Mouse (Mus musculus): Measurements from ENCODE around the gene Rab44.

The Rab44 gene

DNA sequence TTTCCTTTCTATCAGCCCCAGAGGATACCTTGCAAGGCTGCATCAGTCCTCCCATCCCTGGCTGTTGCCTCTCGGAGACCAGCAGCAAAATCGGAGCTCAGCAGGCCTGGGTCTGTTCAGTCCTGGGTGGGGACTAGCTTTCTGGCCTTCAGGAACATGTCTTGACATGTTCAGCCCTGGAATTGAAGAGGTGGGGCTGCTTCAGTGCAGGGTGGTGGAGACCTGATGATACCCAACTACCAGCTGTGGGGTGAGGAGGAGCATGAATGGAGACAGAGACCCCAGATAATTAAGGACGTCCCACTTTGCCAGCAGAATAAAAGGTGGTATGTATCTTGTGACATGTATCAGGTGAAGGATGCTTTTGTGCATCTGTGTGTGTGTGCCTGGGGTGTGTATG lies 23.2 kb upstream of the Rab44 start, which contains the start of gene Cdkn1a:
TSS of gene Cdkn1a (plus strand) at position 201 of the 400 bp plus-strand sequence.
- in situ Hi-C loops (cut with MboI, MseI), result loop anchor here (5.0 kb wide), 1 partner anchor 38 kb away; no protein-coding TSS in a partner anchor

- in situ Hi-C loops (cut with MboI, MseI), result loop anchor here (5.0 kb wide), 1 partner anchor 39 kb away; no protein-coding TSS in a partner anchor
Observed at GRCm38 (mm10) chr17:29091348-29091944, 22.5 kb upstream of the Rab44 start.

GRCm38 (mm10) chr17:29092497-29092896 lies 21.4 kb upstream of the Rab44 start:
- in situ Hi-C loops (cut with MboI, MseI), result loop anchor here (5.0 kb wide), 1 partner anchor 40 kb away; no protein-coding TSS in a partner anchor

DNA sequence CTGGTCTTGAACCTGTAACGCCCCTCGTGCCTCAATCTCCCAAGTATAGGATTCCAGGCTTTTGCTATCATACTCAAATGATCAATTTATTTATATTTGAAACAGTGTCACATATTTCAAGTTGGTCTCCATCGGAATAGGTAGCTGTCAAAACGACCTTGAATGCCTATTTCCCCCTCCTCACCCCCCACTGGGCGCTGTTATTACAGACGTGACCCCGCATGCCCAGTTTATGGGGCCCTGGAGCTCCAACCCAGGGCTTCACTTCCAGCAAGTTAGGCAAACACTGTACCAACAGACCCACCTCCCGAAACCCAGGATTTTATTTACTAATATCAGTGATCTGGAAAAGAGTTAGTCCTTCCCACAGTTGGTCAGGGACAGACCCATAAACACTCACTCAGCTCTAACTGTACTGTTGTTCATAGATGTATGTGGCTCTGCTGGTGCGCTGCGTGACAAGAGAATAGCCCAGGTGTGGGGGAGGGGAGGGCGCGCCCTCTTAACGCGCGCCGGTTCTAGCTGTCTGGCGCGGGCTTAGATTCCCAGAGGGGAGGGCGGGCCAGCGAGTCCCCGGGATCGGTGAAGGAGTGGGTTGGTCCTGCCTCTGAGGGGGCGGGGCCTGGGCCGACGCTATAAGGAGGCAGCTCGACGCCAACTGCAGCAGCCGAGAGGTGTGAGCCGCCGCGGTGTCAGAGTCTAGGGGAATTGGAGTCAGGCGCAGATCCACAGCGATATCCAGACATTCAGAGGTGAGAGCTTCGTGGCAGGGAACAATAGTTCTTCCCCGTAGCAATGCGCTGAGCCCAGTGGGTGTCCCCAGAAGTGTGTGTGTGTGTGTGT lies 20.6 kb upstream of the Rab44 start:
- in situ Hi-C loops (cut with MboI, MseI), result loop anchor here (5.0 kb wide), 1 partner anchor 41 kb away; no protein-coding TSS in a partner anchor

- in situ Hi-C loops (cut with MboI, MseI), result loop anchor here (5.0 kb wide), 1 partner anchor 42 kb away; no protein-coding TSS in a partner anchor
Observed at GRCm38 (mm10) chr17:29093961-29094309, 20.0 kb upstream of the Rab44 start.

- in situ Hi-C loops (cut with MboI, MseI), result loop anchor here (5.0 kb wide), 2 partner anchors 42 to 73 kb away; no protein-coding TSS in a partner anchor
Observed at GRCm38 (mm10) chr17:29094310-29095181, 19.4 kb upstream of the Rab44 start.

- in situ Hi-C loops (cut with MboI, MseI), result loop anchor here (5.0 kb wide), 1 partner anchor 72 kb away; no protein-coding TSS in a partner anchor
Observed at GRCm38 (mm10) chr17:29095201-29095733, 18.7 kb upstream of the Rab44 start.

DNA sequence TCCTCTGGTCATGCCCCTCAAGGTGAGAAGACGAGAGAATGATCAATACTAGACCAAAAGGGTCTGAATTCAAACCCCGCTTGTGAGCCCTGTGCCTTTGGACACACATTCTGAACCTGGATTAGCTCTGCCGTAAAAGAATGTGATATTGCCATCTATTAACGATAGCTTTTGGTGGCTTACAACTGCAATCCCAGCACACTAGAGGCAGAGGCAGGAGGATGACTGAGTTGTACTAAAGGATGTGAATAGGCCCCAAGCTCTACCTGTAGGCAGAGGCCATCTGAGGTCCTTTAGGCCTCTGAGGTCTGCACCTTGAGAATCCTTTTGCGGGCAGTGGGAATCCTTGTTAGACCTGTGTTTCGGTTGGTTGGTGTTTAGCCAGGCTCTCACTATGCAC lies 17.7 kb upstream of the Rab44 start:
- in situ Hi-C loops (cut with MboI, MseI), result loop anchor here (5.0 kb wide), 1 partner anchor 71 kb away; no protein-coding TSS in a partner anchor

GRCm38 (mm10) chr17:29096851-29097561 lies 16.9 kb upstream of the Rab44 start:
- in situ Hi-C loops (cut with MboI, MseI), result loop anchor here (5.0 kb wide), 1 partner anchor 70 kb away; no protein-coding TSS in a partner anchor

- in situ Hi-C loops (cut with MboI, MseI), result loop anchor here (5.0 kb wide), 1 partner anchor 69 kb away; no protein-coding TSS in a partner anchor
Observed at GRCm38 (mm10) chr17:29098291-29098690, 15.7 kb upstream of the Rab44 start.

DNA sequence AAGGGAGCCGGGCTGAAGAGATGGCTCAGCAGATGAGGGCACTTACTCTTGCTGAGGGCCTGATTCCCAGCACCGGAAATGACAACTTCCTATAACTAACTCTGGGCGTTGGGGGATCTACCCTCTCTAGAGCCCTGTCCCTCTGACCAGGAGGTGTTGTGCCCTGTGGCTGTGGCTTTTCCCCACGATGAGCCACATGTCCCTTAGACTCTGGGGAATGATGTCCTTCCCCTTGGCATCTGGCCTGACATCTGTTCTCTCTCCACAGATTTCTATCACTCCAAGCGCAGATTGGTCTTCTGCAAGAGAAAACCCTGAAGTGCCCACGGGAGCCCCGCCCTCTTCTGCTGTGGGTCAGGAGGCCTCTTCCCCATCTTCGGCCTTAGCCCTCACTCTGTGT lies 14.9 kb upstream of the Rab44 start:
- in situ Hi-C loops (cut with MboI, MseI), result loop anchor here (5.0 kb wide), 1 partner anchor 68 kb away; no protein-coding TSS in a partner anchor

- in situ Hi-C loops (cut with MboI, MseI), result no loop called here
Observed at GRCm38 (mm10) chr17:29100627-29101026, 13.3 kb upstream of the Rab44 start.

- in situ Hi-C loops (cut with MboI, MseI), result loop anchor here (10.0 kb wide), 2 partner anchors 286 to 764 kb away; no protein-coding TSS in a partner anchor
Observed at GRCm38 (mm10) chr17:29110356-29110755, 3.6 kb upstream of the Rab44 start.

- in situ Hi-C loops (cut with MboI, MseI), result loop anchor here (10.0 kb wide), 2 partner anchors 287 to 763 kb away; no protein-coding TSS in a partner anchor
Observed at GRCm38 (mm10) chr17:29111332-29111731, 2.6 kb upstream of the Rab44 start.

DNA sequence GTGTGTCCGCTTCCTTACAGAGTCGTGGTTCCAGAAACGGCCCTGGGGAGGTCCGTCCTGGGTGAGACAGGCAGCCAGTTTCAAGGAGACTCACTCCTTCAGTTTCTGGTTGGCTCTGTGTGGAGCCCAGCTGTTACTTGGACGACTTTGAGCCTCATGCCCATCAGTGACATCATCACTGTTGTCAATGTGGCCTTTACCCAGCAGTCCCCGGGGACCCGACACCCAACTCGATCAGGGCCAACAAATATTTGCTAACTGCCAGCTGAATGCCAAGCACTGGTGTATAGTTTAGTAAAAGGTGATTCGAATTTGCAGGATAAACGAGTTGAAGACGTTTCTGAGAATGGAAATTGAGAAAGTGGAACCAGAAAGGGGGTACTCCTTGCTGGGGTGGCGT lies 2.1 kb downstream of the Rab44 start:
- in situ Hi-C loops (cut with MboI, MseI), result loop anchor here (10.0 kb wide), 2 partner anchors 291 to 759 kb away; no protein-coding TSS in a partner anchor

- in situ Hi-C loops (cut with MboI, MseI), result loop anchor here (10.0 kb wide), 2 partner anchors 292 to 758 kb away; no protein-coding TSS in a partner anchor
Observed at GRCm38 (mm10) chr17:29117006-29117648, 3.2 kb downstream of the Rab44 start.

- in situ Hi-C loops (cut with MboI, MseI), result loop anchor here (10.0 kb wide), 2 partner anchors 293 to 757 kb away; no protein-coding TSS in a partner anchor
Observed at GRCm38 (mm10) chr17:29118057-29118456, 4.1 kb downstream of the Rab44 start.

DNA sequence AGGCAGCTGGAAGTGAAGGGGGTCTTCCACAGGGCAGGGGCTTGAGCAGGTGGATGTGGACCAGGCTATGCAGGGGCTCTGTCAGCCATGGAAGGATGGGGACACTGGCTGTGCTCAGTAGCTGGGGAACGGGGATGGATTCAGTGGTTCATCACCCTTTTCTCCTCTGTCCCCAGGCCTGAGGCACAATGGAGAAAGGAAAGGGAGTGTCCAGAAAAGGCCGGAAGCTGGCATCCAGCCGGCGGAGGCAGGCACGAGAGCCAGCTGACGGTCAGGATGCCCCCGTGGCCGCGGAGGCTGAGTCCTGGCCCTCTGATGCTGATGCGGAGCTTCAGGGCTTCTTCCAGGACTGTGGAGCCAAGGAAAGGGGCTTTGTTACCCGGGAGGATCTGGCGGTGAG lies 6.7 kb downstream of the Rab44 start:
- in situ Hi-C loops (cut with MboI, MseI), result no loop called here

- in situ Hi-C loops (cut with MboI, MseI), result no loop called here
Observed at GRCm38 (mm10) chr17:29122817-29123216, 8.9 kb downstream of the Rab44 start.
